Mouse (Mus musculus) hindbrain, embryonic 16.5 days (tissue): Measurements from ENCODE around the gene Bcor. TPM values are rescaled to one million over a fixed set of nuclear protein-coding genes. Genes with fewer than 3 reads are reported as not detected.
A peak's percentile ranks its signal among the peaks of the same experiment; 100 is the strongest.

Experiments
- ATAC-seq: fragments of 200-750 bp; cut with Nextera tagmentation; 2 replicates; pipeline ENCODE4 v1.8.0; 2017; ENCODE audit warnings: moderate TSS enrichment, moderate library complexity
- H3K27ac ChIP-seq: fragments of 300-500 bp; sonication (generic); 2 replicates; pipeline ENCODE4 v1.5.1; 2014; ENCODE audit warnings: low read depth, mild to moderate bottlenecking, control low read depth, low read length, moderate library complexity
- H3K27me3 ChIP-seq: fragments of 300-500 bp; sonication (generic); replicated peaks from 2 replicates; pipeline ENCODE4 v1.6.1; 2014; ENCODE audit warnings: low read length; ENCODE audit not compliant: control insufficient read depth, insufficient read depth
- H3K36me3 ChIP-seq: fragments of 300-500 bp; sonication (generic); 2 replicates; pipeline ENCODE4 v1.6.1; 2014; ENCODE audit warnings: mild to moderate bottlenecking, low read length, moderate library complexity, mixed read lengths; ENCODE audit not compliant: control insufficient read depth, insufficient read depth
- H3K4me1 ChIP-seq: fragments of 300-500 bp; sonication (generic); 2 replicates; pipeline ENCODE4 v1.6.1; 2014; ENCODE audit warnings: low read depth, low read length; ENCODE audit not compliant: control insufficient read depth, insufficient read depth
- H3K4me2 ChIP-seq: fragments of 300-500 bp; sonication (generic); 2 replicates; pipeline ENCODE4 v1.6.1; 2014; ENCODE audit warnings: mild to moderate bottlenecking, low read length, control low read depth, moderate library complexity
- H3K4me3 ChIP-seq: fragments of 300-500 bp; sonication (generic); 2 replicates; pipeline ENCODE4 v1.5.1; 2014; ENCODE audit warnings: mild to moderate bottlenecking, low read length, control low read depth, moderate library complexity
- H3K9ac ChIP-seq: fragments of 300-500 bp; sonication (generic); 2 replicates; pipeline ENCODE4 v1.6.1; 2014; ENCODE audit warnings: low read depth, mild to moderate bottlenecking, control low read depth, low read length, moderate library complexity
- H3K9me3 ChIP-seq: fragments of 300-500 bp; sonication (generic); 2 replicates; pipeline ENCODE4 v1.6.1; 2014; ENCODE audit warnings: mild to moderate bottlenecking, low read length, moderate library complexity; ENCODE audit not compliant: control insufficient read depth
- WGBS: fragments of 180-500 bp; shearing (Covaris S2); extraction: QIAGEN DNeasy Blood & Tissue Kit; methylation state at CpG from one replicate; pipeline ENCODE4 v1.1.7; 2014; 5-methylcytosine and 5-hydroxymethylcytosine counted together
- polyA plus RNA-seq: library from polyadenylated mRNA; unstranded; fragments of >200 nt; fragmentation: Nextera tagmentation; extraction: Ambion mirVana; gene quantifications from 2 replicates; pipeline ENCODE4 v1.2.1, GENCODE M21; 2015

Bcor gene
- polyA plus RNA-seq, 1 experiment from 2014 or later, result 11.2 TPM

DNA sequence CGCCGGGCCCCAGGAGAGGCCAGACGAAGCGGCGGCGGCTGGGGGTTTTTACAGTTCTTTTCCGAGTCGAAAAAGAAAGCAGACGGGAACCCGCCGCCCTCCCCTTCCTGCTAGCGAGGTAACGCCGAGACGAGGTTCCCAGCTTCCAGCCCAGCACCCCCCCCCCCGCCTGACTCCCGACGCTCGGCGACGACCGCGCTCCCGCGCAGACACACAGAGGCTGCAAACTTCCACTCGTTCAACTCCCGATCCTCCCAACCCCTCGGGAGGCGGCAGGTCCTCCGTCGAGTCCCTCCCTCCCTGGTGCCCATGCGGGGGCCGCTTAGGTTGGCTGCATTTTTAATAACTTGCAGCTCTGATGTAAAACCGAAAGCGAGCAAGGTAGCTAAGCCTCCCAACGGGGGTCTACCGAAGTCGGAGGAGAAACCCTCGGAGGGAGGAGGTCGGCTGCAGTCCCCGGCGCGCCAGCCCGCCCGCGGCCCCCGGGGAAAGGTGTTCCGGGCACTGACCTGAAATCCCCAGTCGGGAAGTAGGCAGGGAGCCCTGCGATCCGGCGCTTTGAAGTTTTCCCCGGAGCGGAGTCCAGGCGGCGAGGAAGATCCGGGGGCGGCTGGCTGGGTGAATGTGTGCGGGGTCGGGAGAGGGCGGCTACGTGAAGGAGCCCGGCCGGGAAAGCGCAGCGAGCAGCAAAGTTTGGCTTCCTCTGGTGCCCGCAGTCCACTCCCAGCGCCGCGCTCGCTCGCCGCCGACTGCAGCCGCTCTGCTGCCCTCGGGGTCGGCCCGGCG, 80.7 kb downstream of the Bcor start:
- 2% methylated on average over 49 of the region's 79 CpGs for WGBS
- H3K9me3 ChIP-seq, result no peaks in the 10 kb centered on the region
- ATAC-seq, result no peak; the same call in 1 of the 2 replicates
- peak overlapping the region; percentile 73 for H3K9ac ChIP-seq
- peak overlapping the region; percentile 83 for H3K27ac ChIP-seq
- peak overlapping the region; percentile 60 for H3K4me3 ChIP-seq
- H3K4me2 ChIP-seq, result peak overlapping the region; percentile 72
- H3K27me3 ChIP-seq, result peaks cover 36% of the 10 kb centered on the region; the same call in 1 of the 2 replicates
- H3K4me1 ChIP-seq, result peaks cover 4% of the 10 kb centered on the region
- H3K36me3 ChIP-seq, result no peaks in the 10 kb centered on the region

DNA sequence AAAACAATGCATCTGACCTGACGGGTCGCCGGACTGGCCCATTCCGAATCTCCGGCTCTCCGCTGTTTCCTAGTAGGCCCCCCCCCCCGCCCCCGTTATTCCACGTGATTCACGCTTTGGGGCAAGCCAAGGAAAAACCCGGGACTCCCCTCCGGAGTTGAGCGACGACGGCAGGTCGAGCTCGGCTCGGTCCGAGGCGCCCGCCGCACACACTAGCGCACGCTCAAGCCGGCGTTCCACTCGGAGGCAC, 81.2 kb downstream of the Bcor start:
- peak overlapping the region; percentile 83 for H3K27ac ChIP-seq
- H3K4me3 ChIP-seq, result peak overlapping the region; percentile 60
- H3K9ac ChIP-seq, result peak overlapping the region; percentile 73
- 3% methylated on average over 23 of the region's 27 CpGs for WGBS
- H3K36me3 ChIP-seq, result no peaks in the 10 kb centered on the region
- H3K4me1 ChIP-seq, result peaks cover 4% of the 10 kb centered on the region
- ATAC-seq, result no peak
- peaks cover 36% of the 10 kb centered on the region; the same call in 1 of the 2 replicates for H3K27me3 ChIP-seq
- no peaks in the 10 kb centered on the region for H3K9me3 ChIP-seq
- peak overlapping the region; percentile 72 for H3K4me2 ChIP-seq

- Histone ChIP-seq H3K4me3 (peak overlapping the region; percentile 60), H3K36me3 (no peaks in the 10 kb centered on the region), H3K27me3 (peaks cover 31% of the 10 kb centered on the region; the same call in 1 of the 2 replicates), H3K9ac (peak overlapping the region; percentile 73), H3K4me2 (peak overlapping the region; percentile 72), H3K4me1 (peaks cover 4% of the 10 kb centered on the region), H3K9me3 (no peaks in the 10 kb centered on the region), H3K27ac (peak overlapping the region; percentile 83)
- WGBS, result 1% methylated on average over 59 of the region's 73 CpGs
- ATAC-seq, result no peak
Measured at GRCm38 (mm10) chrX:12078195-12079058, 81.7 kb downstream of the Bcor start.

- WGBS, result 4% methylated on average over 22 of the region's 22 CpGs
- Histone ChIP-seq H3K4me1 (peaks cover 9% of the 10 kb centered on the region), H3K4me3 (peak overlapping the region; percentile 60), H3K9me3 (no peaks in the 10 kb centered on the region), H3K9ac (peak overlapping the region; percentile 70), H3K27me3 (peaks cover 30% of the 10 kb centered on the region; the same call in 1 of the 2 replicates), H3K4me2 (peak overlapping the region; percentile 72), H3K36me3 (no peaks in the 10 kb centered on the region), H3K27ac (no peak overlapping the region; the same call in 1 of the 2 replicates)
- ATAC-seq, result no peak
Measured at GRCm38 (mm10) chrX:12077601-12077980, 82.6 kb downstream of the Bcor start.

- peak overlapping the region; percentile 70 for H3K9ac ChIP-seq
- peak overlapping the region; percentile 60 for H3K4me3 ChIP-seq
- H3K9me3 ChIP-seq, result no peaks in the 10 kb centered on the region
- peak; percentile 46 for ATAC-seq
- WGBS, result 2% methylated on average over 45 of the region's 58 CpGs
- H3K36me3 ChIP-seq, result no peaks in the 10 kb centered on the region
- H3K4me2 ChIP-seq, result peak overlapping the region; percentile 72
- peak overlapping the region; percentile 75 for H3K27ac ChIP-seq
- H3K27me3 ChIP-seq, result peaks cover 29% of the 10 kb centered on the region; the same call in 1 of the 2 replicates
- peaks cover 9% of the 10 kb centered on the region for H3K4me1 ChIP-seq
Measured at GRCm38 (mm10) chrX:12076763-12077600, 83.2 kb downstream of the Bcor start.

GRCm38 (mm10) chrX:12072721-12073120, 87.4 kb downstream of the Bcor start:
- Histone ChIP-seq H3K27ac (no peak overlapping the region), H3K9me3 (no peaks in the 10 kb centered on the region), H3K36me3 (no peaks in the 10 kb centered on the region), H3K9ac (no peak overlapping the region), H3K4me1 (peaks cover 33% of the 10 kb centered on the region), H3K4me2 (no peak overlapping the region), H3K4me3 (no peak overlapping the region), H3K27me3 (peaks cover 32% of the 10 kb centered on the region; the same call in 1 of the 2 replicates)
- ATAC-seq, result no peak
- 21% methylated on average over 6 of the region's 6 CpGs for WGBS

DNA sequence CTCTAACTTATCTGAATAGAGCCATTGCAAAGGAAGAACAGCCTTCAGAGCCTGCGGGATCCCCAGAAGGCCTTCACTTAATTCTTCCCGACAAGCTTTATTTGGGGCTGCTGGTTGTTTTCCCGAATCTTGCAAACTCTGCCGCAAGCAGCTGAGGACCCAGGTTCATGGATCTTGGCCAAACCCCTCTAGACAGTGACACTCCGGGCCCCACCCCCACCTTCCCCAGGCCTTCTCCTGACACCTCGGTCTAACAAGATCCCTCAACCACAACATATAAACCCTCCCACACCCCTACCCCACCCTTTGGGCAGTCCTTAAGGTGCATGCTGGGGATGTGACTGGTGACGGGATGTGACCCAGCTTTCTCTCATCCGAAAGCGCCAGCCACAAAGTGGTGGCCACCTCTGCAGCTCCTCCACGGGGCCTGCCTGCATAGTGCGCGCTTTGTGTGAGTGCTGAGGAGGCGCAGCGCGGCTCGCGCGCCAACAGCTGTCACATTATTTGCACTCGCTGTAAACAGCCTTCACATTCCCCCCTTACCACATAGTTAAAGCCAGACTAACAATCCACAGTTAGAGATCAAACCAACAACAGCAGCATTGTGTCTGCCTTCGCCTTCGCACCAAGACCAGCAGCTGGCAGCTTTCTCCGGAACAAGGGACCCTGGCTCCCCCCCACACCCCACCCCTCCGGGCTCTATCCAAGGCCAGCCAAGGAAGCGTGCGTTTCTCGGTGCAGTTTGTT, 91.0 kb downstream of the Bcor start:
- no peaks in the 10 kb centered on the region for H3K36me3 ChIP-seq
- ATAC-seq, result peak; percentile 86
- no peak overlapping the region for H3K4me3 ChIP-seq
- peak overlapping the region; percentile 44 for H3K4me2 ChIP-seq
- H3K27ac ChIP-seq, result no peak overlapping the region
- H3K4me1 ChIP-seq, result peaks cover 36% of the 10 kb centered on the region
- peak overlapping the region; percentile 11; the same call in 1 of the 2 replicates for H3K9ac ChIP-seq
- H3K9me3 ChIP-seq, result no peaks in the 10 kb centered on the region
- H3K27me3 ChIP-seq, result peaks cover 20% of the 10 kb centered on the region
- whole genome bisulfite sequencing, result 5% methylated on average over 26 of the region's 26 CpGs

- no peak overlapping the region for H3K4me2 ChIP-seq
- no peak overlapping the region for H3K4me3 ChIP-seq
- WGBS, result 13% methylated on average over 18 of the region's 18 CpGs
- no peak overlapping the region for H3K27ac ChIP-seq
- H3K9ac ChIP-seq, result no peak overlapping the region
- no peak for ATAC-seq
- H3K4me1 ChIP-seq, result peaks cover 39% of the 10 kb centered on the region
- H3K9me3 ChIP-seq, result no peaks in the 10 kb centered on the region
- no peaks in the 10 kb centered on the region for H3K36me3 ChIP-seq
- peaks cover 20% of the 10 kb centered on the region for H3K27me3 ChIP-seq
Measured at GRCm38 (mm10) chrX:12067851-12068510, 92.2 kb downstream of the Bcor start.
